Mouse (Mus musculus): ENCODE measurements at regions not wholly inside any gene's neighbourhood (a gene's known extent, or its start where the extent isn't known, plus 50 kb on each side); places are given as distances from the start of the nearest gene placed in this dataset.

GRCm38 (mm10) chr2:22044949-22045348 is 182.4 kb upstream of the Myo3a start:
- no peaks in the 10 kb centered on the region for H3K27me3 ChIP-seq (ENCODE audit: control insufficient read depth, insufficient read depth, low read length)
- H3K4me1 ChIP-seq (replicated peaks; ENCODE audit: control insufficient read depth in 2 of 2, insufficient read depth in 2 of 2, low read length in 1 of 2): no peaks in the 10 kb centered on the region
- ATAC-seq (ENCODE audit: insufficient read depth): no peak
- no peaks in the 10 kb centered on the region for H3K36me3 ChIP-seq (replicated peaks; ENCODE audit: control insufficient read depth, insufficient read depth, low read depth)
- H3K27ac ChIP-seq: no peak overlapping the region
- H3K9me3 ChIP-seq (ENCODE audit: control insufficient read depth, low read length): no peaks in the 10 kb centered on the region
- WGBS (ENCODE audit: insufficient replicate concordance): 53% methylated on average over 2 of the region's 2 CpGs
- no peak for DNase-seq (ENCODE audit: low read depth in 3 of 3, low spot score in 3 of 3)
- no peak overlapping the region for H3K4me2 ChIP-seq (ENCODE audit: low read depth)
- no peak overlapping the region for H3K9ac ChIP-seq (replicated peaks)
- TF ChIP-seq EP300 (IDR thresholded peaks at IDR 0.05; ENCODE audit: low read depth): no peak
- no peak for TF ChIP-seq CTCF (IDR thresholded peaks at IDR 0.05; ENCODE audit: low read depth)
- H3K4me3 ChIP-seq (ENCODE audit: insufficient read depth in 1 of 2, low read depth in 2 of 2, low read length in 2 of 2): no peak overlapping the region

GRCm38 (mm10) chr2:22047465-22047864 is 179.8 kb upstream of the Myo3a start:
- no peak overlapping the region for H3K27ac ChIP-seq
- ATAC-seq (ENCODE audit: insufficient read depth) (no peak), DNase-seq (ENCODE audit: low read depth in 3 of 3, low spot score in 3 of 3) (no peak)
- H3K27me3 ChIP-seq (ENCODE audit: control insufficient read depth, insufficient read depth, low read length): no peaks in the 10 kb centered on the region
- no peak overlapping the region for H3K9ac ChIP-seq (replicated peaks)
- no peaks in the 10 kb centered on the region for H3K9me3 ChIP-seq (ENCODE audit: control insufficient read depth, low read length)
- 69% methylated on average over 3 of the region's 3 CpGs for WGBS (ENCODE audit: insufficient replicate concordance)
- H3K36me3 ChIP-seq (replicated peaks; ENCODE audit: control insufficient read depth, insufficient read depth, low read depth): no peaks in the 10 kb centered on the region
- H3K4me2 ChIP-seq (ENCODE audit: low read depth): no peak overlapping the region
- no peaks in the 10 kb centered on the region for H3K4me1 ChIP-seq (replicated peaks; ENCODE audit: control insufficient read depth in 2 of 2, insufficient read depth in 2 of 2, low read length in 1 of 2)
- no peak overlapping the region for H3K4me3 ChIP-seq (ENCODE audit: insufficient read depth in 1 of 2, low read depth in 2 of 2, low read length in 2 of 2)
- no peak for TF ChIP-seq CTCF (IDR thresholded peaks at IDR 0.05; ENCODE audit: low read depth)
- no peak for TF ChIP-seq EP300 (IDR thresholded peaks at IDR 0.05; ENCODE audit: low read depth)

GRCm38 (mm10) chr2:22066535-22066934 is 160.8 kb upstream of the Myo3a start:
- WGBS (ENCODE audit: insufficient replicate concordance): 72% methylated on average over 5 of the region's 5 CpGs
- Histone ChIP-seq H3K27me3 (ENCODE audit: control insufficient read depth, insufficient read depth, low read length) (no peaks in the 10 kb centered on the region), H3K36me3 (replicated peaks; ENCODE audit: control insufficient read depth, insufficient read depth, low read depth) (no peaks in the 10 kb centered on the region), H3K4me3 (ENCODE audit: insufficient read depth in 1 of 2, low read depth in 2 of 2, low read length in 2 of 2) (no peak overlapping the region), H3K9me3 (ENCODE audit: control insufficient read depth, low read length) (no peaks in the 10 kb centered on the region), H3K9ac (replicated peaks) (no peak overlapping the region), H3K4me2 (ENCODE audit: low read depth) (no peak overlapping the region), H3K27ac (no peak overlapping the region), H3K4me1 (replicated peaks; ENCODE audit: control insufficient read depth in 2 of 2, insufficient read depth in 2 of 2, low read length in 1 of 2) (no peaks in the 10 kb centered on the region)
- DNase-seq (ENCODE audit: low read depth in 3 of 3, low spot score in 3 of 3): no peak
- ATAC-seq (ENCODE audit: insufficient read depth): no peak
- TF ChIP-seq EP300 (IDR thresholded peaks at IDR 0.05; ENCODE audit: low read depth) (no peak), CTCF (IDR thresholded peaks at IDR 0.05; ENCODE audit: low read depth) (no peak)

- no peaks in the 10 kb centered on the region for H3K36me3 ChIP-seq (replicated peaks; ENCODE audit: control insufficient read depth, insufficient read depth, low read depth)
- TF ChIP-seq EP300 (IDR thresholded peaks at IDR 0.05; ENCODE audit: low read depth) (no peak), CTCF (IDR thresholded peaks at IDR 0.05; ENCODE audit: low read depth) (no peak)
- WGBS (ENCODE audit: insufficient replicate concordance): 64% methylated on average over 2 of the region's 2 CpGs
- no peaks in the 10 kb centered on the region for H3K9me3 ChIP-seq (ENCODE audit: control insufficient read depth, low read length)
- H3K4me2 ChIP-seq (ENCODE audit: low read depth): no peak overlapping the region
- H3K9ac ChIP-seq (replicated peaks): no peak overlapping the region
- H3K27me3 ChIP-seq (ENCODE audit: control insufficient read depth, insufficient read depth, low read length): no peaks in the 10 kb centered on the region
- no peak for ATAC-seq (ENCODE audit: insufficient read depth)
- H3K4me3 ChIP-seq (ENCODE audit: insufficient read depth in 1 of 2, low read depth in 2 of 2, low read length in 2 of 2): no peak overlapping the region
- no peak overlapping the region for H3K27ac ChIP-seq
- H3K4me1 ChIP-seq (replicated peaks; ENCODE audit: control insufficient read depth in 2 of 2, insufficient read depth in 2 of 2, low read length in 1 of 2): no peaks in the 10 kb centered on the region
- no peak for DNase-seq (ENCODE audit: low read depth in 3 of 3, low spot score in 3 of 3)
These were observed 130.5 kb upstream of the Myo3a start for GRCm38 (mm10) chr2:22096848-22097247.

GRCm38 (mm10) chr2:22105150-22105549 is 122.2 kb upstream of the Myo3a start:
- Histone ChIP-seq H3K4me3 (ENCODE audit: insufficient read depth in 1 of 2, low read depth in 2 of 2, low read length in 2 of 2) (no peak overlapping the region), H3K9me3 (ENCODE audit: control insufficient read depth, low read length) (no peaks in the 10 kb centered on the region), H3K4me1 (replicated peaks; ENCODE audit: control insufficient read depth in 2 of 2, insufficient read depth in 2 of 2, low read length in 1 of 2) (no peaks in the 10 kb centered on the region), H3K4me2 (ENCODE audit: low read depth) (no peak overlapping the region), H3K36me3 (replicated peaks; ENCODE audit: control insufficient read depth, insufficient read depth, low read depth) (no peaks in the 10 kb centered on the region), H3K27me3 (ENCODE audit: control insufficient read depth, insufficient read depth, low read length) (no peaks in the 10 kb centered on the region), H3K27ac (no peak overlapping the region), H3K9ac (replicated peaks) (no peak overlapping the region)
- DNase-seq (ENCODE audit: low read depth in 3 of 3, low spot score in 3 of 3): no peak
- WGBS (ENCODE audit: insufficient replicate concordance): 35% methylated on average over 5 of the region's 5 CpGs
- TF ChIP-seq EP300 (IDR thresholded peaks at IDR 0.05; ENCODE audit: low read depth): no peak
- no peak for ATAC-seq (ENCODE audit: insufficient read depth)

Measured in liver, embryonic 14.5 days (tissue).